Mouse (Mus musculus) forebrain, postnatal 0 days (tissue): ENCODE data around the gene Ntpcr. TPM values are rescaled to one million over a fixed set of nuclear protein-coding genes. Genes with fewer than 3 reads are reported as not detected.

Source experiments
- ATAC-seq: fragments of 200-750 bp; cut with Nextera tagmentation; 2 replicates; pipeline ENCODE4 v1.8.0; 2017; ENCODE audit warnings: mild to moderate bottlenecking, moderate library complexity
- DNase-seq: peaks from one replicate; pipeline ENCODE4 v3.0.0-alpha.2; 2015
- H3K27ac ChIP-seq: fragments of 300-500 bp; sonication (generic); 2 replicates; pipeline ENCODE4 v1.5.1; 2014; ENCODE audit warnings: low read depth, mild to moderate bottlenecking, antibody characterized with exemption, low read length, moderate library complexity, mixed read lengths
- H3K27me3 ChIP-seq: fragments of 300-500 bp; sonication (generic); 2 replicates; pipeline ENCODE4 v1.6.1; 2014; ENCODE audit warnings: mild to moderate bottlenecking, low read length, mixed read lengths; ENCODE audit not compliant: insufficient read depth
- H3K36me3 ChIP-seq: fragments of 300-500 bp; sonication (generic); 2 replicates; pipeline ENCODE4 v1.6.1; 2014; ENCODE audit warnings: mild to moderate bottlenecking, moderate library complexity; ENCODE audit not compliant: insufficient read depth
- H3K4me1 ChIP-seq: fragments of 300-500 bp; sonication (generic); 2 replicates; pipeline ENCODE4 v1.6.1; 2014; ENCODE audit warnings: antibody characterized with exemption; ENCODE audit not compliant: insufficient read depth
- H3K4me2 ChIP-seq: fragments of 300-500 bp; sonication (generic); 2 replicates; pipeline ENCODE4 v1.6.1; 2014; ENCODE audit warnings: low read depth, mild to moderate bottlenecking, moderate library complexity
- H3K4me3 ChIP-seq: fragments of 300-500 bp; sonication (generic); 2 replicates; pipeline ENCODE4 v1.5.1; 2014; ENCODE audit warnings: low read depth, low read length, mixed read lengths
- H3K9ac ChIP-seq: fragments of 300-500 bp; sonication (generic); 2 replicates; pipeline ENCODE4 v1.6.1; 2014; ENCODE audit warnings: mild to moderate bottlenecking
- H3K9me3 ChIP-seq: fragments of 300-500 bp; sonication (generic); 2 replicates; pipeline ENCODE4 v1.6.1; 2016; ENCODE audit warnings: low read length
- CTCF ChIP-seq: sonication (generic); IDR thresholded peaks from 2 replicates; pipeline ENCODE4 v1.5.1; 2016; ENCODE audit warnings: antibody characterized with exemption, control low read depth, low read depth
- WGBS: fragments of 180-500 bp; shearing (Covaris S2); extraction: QIAGEN DNeasy Blood & Tissue Kit; methylation state at CpG from one replicate; pipeline ENCODE4 v1.1.7; 2014; 5-methylcytosine and 5-hydroxymethylcytosine counted together
- polyA plus RNA-seq: library from polyadenylated mRNA; unstranded; fragments of >200 nt; fragmentation: Nextera tagmentation; extraction: Ambion mirVana; gene quantifications from 2 replicates; pipeline ENCODE4 v1.2.1, GENCODE M21; 2015
- total RNA-seq: library from RNA; depleted of rRNA; stranded (reverse); fragments of >200 nt; gene quantifications from 2 replicates; pipeline ENCODE4 v1.2.3, GENCODE M21; 2014; rRNA removed

Ntpcr gene
- total and polyA plus RNA-seq, 2 experiments from 2014 or later: 26.5 to 34.0 TPM

DNA sequence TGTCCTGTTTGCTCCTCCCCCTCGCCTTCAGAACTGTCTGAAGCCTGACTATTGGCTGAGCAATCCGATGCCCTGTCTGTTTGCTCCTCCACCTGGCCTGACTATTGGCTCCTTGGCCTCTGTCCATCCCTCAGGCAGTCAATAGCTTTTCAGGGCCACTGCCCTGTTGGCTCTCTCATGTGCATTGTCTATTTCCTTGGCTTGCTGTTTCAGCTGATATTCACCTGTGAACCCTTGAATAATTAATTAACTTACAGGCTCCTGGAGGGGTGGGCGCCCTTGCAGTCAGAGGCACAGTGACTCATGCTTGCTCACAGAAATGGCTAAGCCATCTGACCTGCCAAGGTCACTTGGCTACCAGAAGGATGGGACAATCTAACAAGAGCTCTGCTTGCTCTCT lies 52.4 kb downstream of the Ntpcr start:
- ATAC-seq: no peak
- Histone ChIP-seq H3K4me2 (no peak overlapping the region), H3K27me3 (no peaks in the 10 kb centered on the region), H3K4me1 (no peaks in the 10 kb centered on the region), H3K9ac (no peak overlapping the region), H3K4me3 (no peak overlapping the region), H3K27ac (no peak overlapping the region), H3K36me3 (peaks cover 12% of the 10 kb centered on the region; the same call in 1 of the 2 replicates), H3K9me3 (no peaks in the 10 kb centered on the region)
- no peak for TF ChIP-seq CTCF
- 73% methylated on average over 3 of the region's 3 CpGs for WGBS
- no peak for DNase-seq

DNA sequence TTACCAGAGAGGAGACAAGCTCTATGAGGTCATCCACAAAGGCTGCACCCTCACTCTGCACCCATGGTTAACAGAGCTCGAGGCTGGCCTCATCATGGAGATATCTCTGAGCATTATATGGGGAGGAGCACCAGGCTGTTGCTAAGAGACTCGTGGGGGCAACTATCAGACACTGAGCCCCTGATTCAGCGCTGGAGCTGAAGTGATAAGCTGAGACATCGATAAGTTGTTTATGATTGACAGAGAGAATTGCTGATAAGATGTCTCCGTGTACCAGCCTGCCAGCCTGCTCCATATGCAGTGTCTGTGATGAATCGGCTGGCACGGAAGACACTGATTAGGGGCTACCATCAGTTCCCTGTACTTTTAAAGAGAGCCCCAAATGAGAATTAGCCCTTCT lies 57.1 kb downstream of the Ntpcr start:
- ATAC-seq: peak; percentile 55
- DNase-seq: peak; percentile 21
- no peak overlapping the region for H3K9ac ChIP-seq
- whole genome bisulfite sequencing: 51% methylated on average over 7 of the region's 7 CpGs
- H3K27ac ChIP-seq: no peak overlapping the region
- H3K9me3 ChIP-seq: no peaks in the 10 kb centered on the region
- no peak overlapping the region for H3K4me3 ChIP-seq
- no peak for TF ChIP-seq CTCF
- H3K4me2 ChIP-seq: no peak overlapping the region
- H3K36me3 ChIP-seq: peaks cover 6% of the 10 kb centered on the region; the same call in 1 of the 2 replicates
- H3K27me3 ChIP-seq: no peaks in the 10 kb centered on the region
- H3K4me1 ChIP-seq: no peaks in the 10 kb centered on the region

- Histone ChIP-seq H3K4me2 (no peak overlapping the region), H3K9me3 (no peaks in the 10 kb centered on the region), H3K4me3 (no peak overlapping the region), H3K27ac (no peak overlapping the region), H3K36me3 (no peaks in the 10 kb centered on the region), H3K27me3 (no peaks in the 10 kb centered on the region), H3K9ac (no peak overlapping the region), H3K4me1 (no peaks in the 10 kb centered on the region)
- no peak for ATAC-seq
- DNase-seq: no peak
- 73% methylated on average over 9 of the region's 9 CpGs for WGBS
- no peak for TF ChIP-seq CTCF
Measured at GRCm38 (mm10) chr8:125792816-125793455, 63.2 kb downstream of the Ntpcr start.

DNA sequence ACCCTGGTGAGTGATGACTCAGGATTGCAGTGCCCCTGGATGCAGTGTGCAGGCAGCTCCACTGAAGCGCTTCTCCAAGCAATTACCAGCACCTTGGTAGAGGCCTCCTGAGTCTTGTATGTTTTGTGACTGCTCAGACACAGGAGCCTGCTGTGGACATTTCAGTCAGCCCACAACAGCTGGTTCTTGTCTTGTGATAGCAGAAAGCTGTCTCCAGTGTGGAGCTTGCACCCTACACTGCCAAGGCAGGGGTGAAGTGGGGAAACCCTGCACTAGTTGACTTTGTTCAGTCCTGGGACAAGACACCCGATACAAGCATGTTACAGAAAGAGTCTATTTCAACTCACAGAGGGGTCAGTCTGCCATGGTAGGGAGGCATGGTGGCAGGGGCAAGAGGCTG lies 65.6 kb downstream of the Ntpcr start:
- Histone ChIP-seq H3K27ac (no peak overlapping the region), H3K36me3 (no peaks in the 10 kb centered on the region), H3K27me3 (no peaks in the 10 kb centered on the region), H3K9me3 (no peaks in the 10 kb centered on the region), H3K9ac (no peak overlapping the region), H3K4me1 (no peaks in the 10 kb centered on the region), H3K4me3 (no peak overlapping the region), H3K4me2 (no peak overlapping the region)
- no peak for TF ChIP-seq CTCF
- 88% methylated on average over 2 of the region's 2 CpGs for WGBS
- no peak for ATAC-seq
- no peak for DNase-seq

GRCm38 (mm10) chr8:125796970-125797369 lies 67.2 kb downstream of the Ntpcr start:
- Histone ChIP-seq H3K27ac (no peak overlapping the region), H3K4me3 (no peak overlapping the region), H3K4me1 (no peaks in the 10 kb centered on the region), H3K9me3 (no peaks in the 10 kb centered on the region), H3K36me3 (no peaks in the 10 kb centered on the region), H3K4me2 (no peak overlapping the region), H3K27me3 (no peaks in the 10 kb centered on the region), H3K9ac (no peak overlapping the region)
- TF ChIP-seq CTCF: no peak
- 90% methylated on average over 2 of the region's 2 CpGs for WGBS
- no peak for DNase-seq
- ATAC-seq: no peak

Other genes with a start within 250 kb of the Ntpcr start
- gene Sipa1l2, start 160.2 kb upstream of the Ntpcr start, total RNA-seq: 36.7 and 44.3 TPM in 2 replicates
- 8.7 and 10.6 TPM in 2 replicates for gene Sipa1l2, start 160.2 kb upstream of the Ntpcr start, polyA plus RNA-seq
- gene Map10, start 60.1 kb upstream of the Ntpcr start, total RNA-seq: 11.5 and 13.5 TPM in 2 replicates
- gene Map10, start 60.1 kb upstream of the Ntpcr start, polyA plus RNA-seq: 7.3 and 7.6 TPM in 2 replicates
- gene Pcnx2, start 168.4 kb downstream of the Ntpcr start, total RNA-seq: 10.0 and 12.3 TPM in 2 replicates
- gene Pcnx2, start 168.4 kb downstream of the Ntpcr start, polyA plus RNA-seq: 1.8 and 2.1 TPM in 2 replicates
- 2.3 and 3.2 TPM in 2 replicates for gene Map3k21, start 180.5 kb downstream of the Ntpcr start, total RNA-seq
- 0.49 and 0.85 TPM in 2 replicates for gene Map3k21, start 180.5 kb downstream of the Ntpcr start, polyA plus RNA-seq